In genomic region chr3:96016257-96016889, GRCm38 (mm10) we compare ENCODE assay signal across 14 mouse cellular contexts.
"Had no signal": no experiment of that assay in that cellular context is flagged by ENCODE, and none has a peak within 500 bp of the region (broad histone marks: within the 10 kb centered on the region; RNA-seq: fewer than 3 reads in every experiment).

No protein-coding gene starts in this region.

- H3K4me1 ChIP-seq: limb, embryonic 13.5 days; lung, embryonic 15.5 days; stomach, embryonic 15.5 days had no signal

- H3K4me3 ChIP-seq: layer of hippocampus, adult 2 months; limb, embryonic 13.5 days; liver, embryonic 15.5 days; lung, embryonic 15.5 days; neural tube, embryonic 13.5 days; stomach, embryonic 15.5 days had no signal

- H3K27ac ChIP-seq: kidney, postnatal 0 days; layer of hippocampus, adult 2 months; limb, embryonic 13.5 days; liver, embryonic 15.5 days; lung, embryonic 15.5 days; neural tube, embryonic 13.5 days; stomach, embryonic 15.5 days had no signal

- H3K9me3 ChIP-seq: limb, embryonic 13.5 days; liver, embryonic 15.5 days; lung, embryonic 15.5 days; neural tube, embryonic 13.5 days; stomach, embryonic 15.5 days had no signal

- DNase-seq: kidney, adult 11 months; kidney, postnatal 36 days; left cerebral cortex, postnatal 4 days; lung, postnatal 14 days; midbrain, embryonic 14.5 days; right cerebral cortex, postnatal 14 days; thymus, postnatal 4 days had no signal

- H3K4me2 ChIP-seq: limb, embryonic 13.5 days; liver, embryonic 15.5 days; lung, embryonic 15.5 days; neural tube, embryonic 13.5 days; stomach, embryonic 15.5 days had no signal

- H3K9ac ChIP-seq: limb, embryonic 13.5 days; liver, embryonic 15.5 days; lung, embryonic 15.5 days; neural tube, embryonic 13.5 days; stomach, embryonic 15.5 days had no signal

- H3K27me3 ChIP-seq: limb, embryonic 13.5 days; liver, embryonic 15.5 days; lung, embryonic 15.5 days; neural tube, embryonic 13.5 days; stomach, embryonic 15.5 days had no signal

- H3K36me3 ChIP-seq: lung, embryonic 15.5 days; stomach, embryonic 15.5 days had no signal
